Mouse (Mus musculus) right cerebral cortex, postnatal 10 days (tissue): ENCODE measurements at regions not wholly inside any gene's neighbourhood (a gene's known extent, or its start where the extent isn't known, plus 50 kb on each side); places are given as distances from the start of the nearest gene placed in this dataset.

Source experiments
- DNase-seq, 2 experiments: peaks; one replicate each; pipeline ENCODE4 v3.0.0; 2021; ENCODE audit warnings: low spot score in 2 of 2

GRCm38 (mm10) chr13:39351606-39352005 is 390.9 kb upstream of the Slc35b3 start:
- DNase-seq: no peak

GRCm38 (mm10) chr13:39350668-39351067 is 390.0 kb upstream of the Slc35b3 start:
- peak; percentile 59 to 82 for DNase-seq

GRCm38 (mm10) chr13:39347761-39348160 is 387.1 kb upstream of the Slc35b3 start:
- peak; percentile 22 to 36 for DNase-seq

GRCm38 (mm10) chr13:39334874-39335273 is 374.2 kb upstream of the Slc35b3 start:
- DNase-seq: no peak

GRCm38 (mm10) chr13:39329794-39330193 is 369.1 kb upstream of the Slc35b3 start:
- DNase-seq: no peak

GRCm38 (mm10) chr13:39326176-39326575 is 365.5 kb upstream of the Slc35b3 start:
- no peak for DNase-seq

GRCm38 (mm10) chr13:39321111-39321510 is 360.4 kb upstream of the Slc35b3 start:
- no peak for DNase-seq

GRCm38 (mm10) chr13:39309758-39310157 is 349.1 kb upstream of the Slc35b3 start:
- DNase-seq: no peak

- no peak for DNase-seq
These were observed 347.2 kb upstream of the Slc35b3 start for GRCm38 (mm10) chr13:39307845-39308244.

GRCm38 (mm10) chr13:39306851-39307250 is 346.2 kb upstream of the Slc35b3 start:
- no peak for DNase-seq

GRCm38 (mm10) chr13:39297129-39297528 is 336.5 kb upstream of the Slc35b3 start:
- DNase-seq: peak in 1 of 2 experiments; percentile 23

GRCm38 (mm10) chr13:39290216-39290960 is 329.7 kb upstream of the Slc35b3 start:
- DNase-seq: no peak

GRCm38 (mm10) chr13:39282272-39282671 is 321.6 kb upstream of the Slc35b3 start:
- DNase-seq: no peak

- no peak for DNase-seq
These were observed 317.4 kb upstream of the Slc35b3 start for GRCm38 (mm10) chr13:39278101-39278500.

GRCm38 (mm10) chr13:39266024-39266423 is 305.3 kb upstream of the Slc35b3 start:
- no peak for DNase-seq

- no peak for DNase-seq
These were observed 296.0 kb upstream of the Slc35b3 start for GRCm38 (mm10) chr13:39256708-39257107.

GRCm38 (mm10) chr13:39255338-39255737 is 294.7 kb upstream of the Slc35b3 start:
- DNase-seq: no peak

GRCm38 (mm10) chr13:39252591-39252990 is 291.9 kb upstream of the Slc35b3 start:
- no peak for DNase-seq

GRCm38 (mm10) chr13:39250096-39250495 is 289.4 kb upstream of the Slc35b3 start:
- no peak for DNase-seq

- DNase-seq: no peak
These were observed 266.2 kb upstream of the Slc35b3 start for GRCm38 (mm10) chr13:39226829-39227228.

- no peak for DNase-seq
These were observed 265.0 kb upstream of the Slc35b3 start for GRCm38 (mm10) chr13:39225651-39226050.

- DNase-seq: no peak
These were observed 250.4 kb upstream of the Slc35b3 start for GRCm38 (mm10) chr13:39211076-39211475.

- peak; percentile 26 to 54 for DNase-seq
These were observed 223.1 kb upstream of the Slc35b3 start for GRCm38 (mm10) chr13:39183715-39184179.

GRCm38 (mm10) chr13:39161980-39162379 is 201.3 kb upstream of the Slc35b3 start:
- DNase-seq: no peak
